Comparison of ENCODE assay signal across 8 mouse cellular contexts in the genomic region with DNA sequence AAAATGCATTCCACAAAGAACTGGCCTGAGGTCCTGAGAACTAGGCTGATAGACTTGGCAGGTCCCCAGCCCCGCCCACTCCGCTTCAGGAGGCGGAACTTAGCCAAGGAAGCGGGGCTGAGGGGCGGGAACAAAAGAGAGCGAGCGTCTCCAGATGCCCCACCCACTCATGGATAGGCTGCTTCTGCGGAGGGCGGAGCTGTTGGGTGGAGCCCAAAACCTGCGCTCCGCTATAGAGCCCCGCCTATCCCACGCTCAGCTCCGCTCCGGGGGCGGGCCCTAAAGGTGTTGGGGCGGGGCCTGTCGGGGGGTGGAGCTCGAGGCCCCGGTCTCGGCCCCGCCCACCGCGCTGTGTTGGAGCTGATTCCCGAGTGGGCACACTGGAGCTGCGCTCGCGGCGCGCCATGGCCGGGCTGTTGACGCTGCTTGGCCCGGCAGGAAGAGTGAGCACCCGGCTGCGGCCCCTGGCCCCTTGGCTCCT. TPM values are rescaled to one million over a fixed set of nuclear protein-coding genes. Genes with fewer than 3 reads are reported as not detected.
DNase-seq lines count a peak whose midpoint lies in the region; ATAC-seq and TF ChIP-seq lines count a peak whose summit lies in the region.

Fam210b (plus strand) TSS at position 308 of the 481 bp plus-strand sequence.

- no peak for TF ChIP-seq POLR2A in bone marrow macrophage, adult 2 months (IDR thresholded peaks at IDR 0.05; ENCODE audit: borderline replicate concordance, low read depth, low read length)
- TF ChIP-seq POLR2A in embryonic fibroblast, embryonic 13.5 days (IDR thresholded peaks at IDR 0.05; ENCODE audit: low read depth, low read length): peak; percentile 87

- H3K36me3 ChIP-seq in kidney, embryonic 14.5 days (ENCODE audit: control insufficient read depth, insufficient read depth, low read length): no peaks in the 10 kb centered on the region
- H3K36me3 ChIP-seq in limb, embryonic 15.5 days: no peaks in the 10 kb centered on the region

- H3K27me3 ChIP-seq in kidney, embryonic 14.5 days (ENCODE audit: control insufficient read depth, insufficient read depth, low read length): no peaks in the 10 kb centered on the region
- no peaks in the 10 kb centered on the region for H3K27me3 ChIP-seq in limb, embryonic 15.5 days

- H3K9ac ChIP-seq in kidney, embryonic 14.5 days (ENCODE audit: low read depth, low read length): peak within 1 kb of the TSS; percentile 63
- peak within 1 kb of the TSS; percentile 44; the same call in 1 of the 2 replicates for H3K9ac ChIP-seq in limb, embryonic 15.5 days

- H3K4me2 ChIP-seq in kidney, embryonic 14.5 days (replicated peaks; ENCODE audit: low read depth, low read length): peak within 1 kb of the TSS; percentile 97
- peak within 1 kb of the TSS; percentile 95 for H3K4me2 ChIP-seq in limb, embryonic 15.5 days

- H3K4me3 ChIP-seq in bone marrow macrophage, adult 2 months (ENCODE audit: insufficient read depth, low read length): peak within 1 kb of the TSS; percentile 94
- H3K4me3 ChIP-seq in embryonic fibroblast, embryonic 13.5 days (ENCODE audit: insufficient read depth, low read length): peak within 1 kb of the TSS; percentile 65
- peak within 1 kb of the TSS; percentile 71 for H3K4me3 ChIP-seq in kidney, embryonic 14.5 days (ENCODE audit: low read length)
- H3K4me3 ChIP-seq in limb, embryonic 15.5 days: peak within 1 kb of the TSS; percentile 64

- 0% methylated on average over 31 of the region's 35 CpGs for WGBS in kidney, embryonic 14.5 days
- WGBS in limb, embryonic 15.5 days: under 1% methylated on average over 35 of the region's 35 CpGs

- H3K27ac ChIP-seq in bone marrow macrophage, adult 2 months (ENCODE audit: insufficient read depth, low read depth, low read length): no peak within 1 kb of the TSS
- H3K27ac ChIP-seq in embryonic fibroblast, embryonic 13.5 days (ENCODE audit: insufficient read depth, low read length): peak within 1 kb of the TSS; percentile 56
- 0 out of 2 replicates have a peak within 1 kb of the TSS, but pooled peaks have one; percentile 30 for H3K27ac ChIP-seq in kidney, embryonic 14.5 days (ENCODE audit: low read depth, low read length)
- peak within 1 kb of the TSS; percentile 67 for H3K27ac ChIP-seq in limb, embryonic 15.5 days

- peaks cover 3% of the 10 kb centered on the region; the same call in 1 of the 2 replicates for H3K4me1 ChIP-seq in bone marrow macrophage, adult 2 months (ENCODE audit: control insufficient read depth, insufficient read depth, low read length)
- H3K4me1 ChIP-seq in embryonic fibroblast, embryonic 13.5 days (ENCODE audit: control insufficient read depth, insufficient read depth, low read length): no peaks in the 10 kb centered on the region
- no peaks in the 10 kb centered on the region for H3K4me1 ChIP-seq in kidney, embryonic 14.5 days (ENCODE audit: control insufficient read depth, insufficient read depth, low read length)
- H3K4me1 ChIP-seq in limb, embryonic 15.5 days: peaks cover 24% of the 10 kb centered on the region

- ATAC-seq in kidney, embryonic 14.5 days (ENCODE audit: low FRiP score, low TSS enrichment): peak; percentile 98
- ATAC-seq in limb, embryonic 15.5 days (ENCODE audit: insufficient number of reproducible peaks, low FRiP score, low TSS enrichment, low read depth): peak; percentile 97

- peak; percentile 97 for DNase-seq in A20 (ENCODE audit: low read depth, low spot score)
- DNase-seq in heart, adult 9 months (ENCODE audit: low spot score in 2 of 2): peak; percentile 98 to 99
- DNase-seq in monocyte, adult 2 months (ENCODE audit: low read depth in 1 of 2, low spot score in 2 of 2): peak; percentile 89 to 92
- peak; percentile 97 for DNase-seq in spleen, postnatal 36 days (ENCODE audit: low spot score in 2 of 2)

- no peak for TF ChIP-seq CTCF in bone marrow macrophage, adult 2 months (IDR thresholded peaks at IDR 0.05; ENCODE audit: low read depth, low read length)
- no peak for TF ChIP-seq CTCF in embryonic fibroblast, embryonic 13.5 days (IDR thresholded peaks at IDR 0.05; ENCODE audit: borderline replicate concordance, insufficient read depth, low read length)

- 0 out of 2 replicates have a peak, but pooled peaks cover 4% of the 10 kb centered on the region for H3K9me3 ChIP-seq in kidney, embryonic 14.5 days (ENCODE audit: control insufficient read depth, low read length)
- 0 out of 2 replicates have a peak, but pooled peaks cover 2% of the 10 kb centered on the region for H3K9me3 ChIP-seq in limb, embryonic 15.5 days

RNA-seq across cellular contexts. Expression of gene Fam210b, which starts in this region (rescaled TPM):
- polyA plus RNA-seq in bone marrow macrophage, adult 2 months (2012; ENCODE audit: insufficient read depth, insufficient read length, missing spikeins): 10.3 and 10.7 TPM in 2 replicates
- polyA plus RNA-seq in embryonic fibroblast, embryonic 13.5 days (2011; ENCODE audit: insufficient read length, low read depth, missing spikeins): 10.6 and 11.8 TPM in 2 replicates
- polyA plus RNA-seq in kidney, embryonic 14.5 days (2014; fragmentation: Nextera tagmentation; extraction: Ambion mirVana): 6.5 and 7.1 TPM in 2 replicates
- 15.1 and 16.8 TPM in 2 replicates for polyA plus RNA-seq in limb, embryonic 15.5 days (2015; fragmentation: Nextera tagmentation; extraction: Ambion mirVana)
